8 mouse cellular contexts compared by ENCODE assay signal in the genomic region with DNA sequence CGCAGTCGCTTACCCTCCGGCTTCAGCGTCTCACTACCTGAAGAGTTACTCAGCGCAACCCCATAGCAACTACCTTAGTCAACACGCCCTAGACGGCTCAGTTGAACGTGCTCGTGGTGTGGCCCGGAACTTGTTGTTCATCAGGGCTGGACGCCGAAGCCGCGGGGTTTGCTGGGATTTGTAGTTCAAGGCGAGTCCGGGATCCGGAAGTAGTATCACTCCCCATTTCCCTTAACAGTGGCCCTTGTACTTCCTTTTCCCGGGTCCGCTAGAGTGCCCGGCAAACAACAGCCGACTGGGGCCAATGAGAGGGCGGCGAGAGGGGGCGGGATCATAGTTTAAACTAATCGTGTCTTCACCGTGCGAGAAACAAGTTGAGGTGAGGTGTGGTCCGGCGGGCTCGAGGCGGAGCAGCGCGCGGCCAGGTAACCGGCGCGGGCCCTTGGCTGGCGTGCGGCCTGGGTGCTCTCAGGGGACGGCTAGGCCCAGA. TPM values are rescaled to one million over a fixed set of nuclear protein-coding genes. Genes with fewer than 3 reads are reported as not detected.
DNase-seq lines count a peak whose midpoint lies in the region; ATAC-seq and TF ChIP-seq lines count a peak whose summit lies in the region.

A gene (minus strand): TSS at position 145 of the 490 bp plus-strand sequence.
A gene (plus strand): TSS at position 361 of the 490 bp plus-strand sequence.

- peak; percentile 95 for DNase-seq in Patski (ENCODE audit: low read depth, low spot score)
- peak; percentile 95 to 97 for DNase-seq in cerebellum, postnatal 14 days
- peak; percentile 91 to 93 for DNase-seq in frontal cortex, postnatal 14 days (ENCODE audit: low spot score in 2 of 2)
- peak; percentile 82 to 91 for DNase-seq in layer of hippocampus, postnatal 25 days (ENCODE audit: extremely low spot score in 1 of 2, low spot score in 1 of 2)
- peak; percentile 99 for DNase-seq in lung, postnatal 25 days (ENCODE audit: low spot score)
- DNase-seq in retina, embryonic 14.5 days (ENCODE audit: low spot score) = peak; percentile 95
- peak; percentile 95 for DNase-seq in thymus, postnatal 4 days

- H3K27ac ChIP-seq in hindbrain, embryonic 13.5 days = peak within 1 kb of the TSS; percentile 84

- no peaks in the 10 kb centered on the region for H3K9me3 ChIP-seq in hindbrain, embryonic 13.5 days

- WGBS in hindbrain, embryonic 13.5 days = under 1% methylated on average over 39 of the region's 40 CpGs

- in situ Hi-C loops in Patski (cut with MboI; ENCODE audit: low pct_unique_long_range_greater_than_20kb) = no loop called here

- no peak for TF ChIP-seq CTCF in Patski (IDR thresholded peaks at IDR 0.05)

- POLR2A ChIA-PET in Patski (lab: Charles Lee) = no interaction called here

- ATAC-seq in Patski = peak; percentile 99
- peak; percentile 99 for ATAC-seq in hindbrain, embryonic 13.5 days (ENCODE audit: low FRiP score)

- peak within 1 kb of the TSS; percentile 86 for H3K9ac ChIP-seq in hindbrain, embryonic 13.5 days

- CTCF ChIA-PET in Patski (lab: Charles Lee) = interaction anchor here (1.0 to 2.2 kb wide), 2 partner anchors 15 to 255 kb away, joined by 3 to 7 read pairs; no protein-coding TSS in a partner anchor

- H3K4me1 ChIP-seq in hindbrain, embryonic 13.5 days (replicated peaks) = peaks cover 39% of the 10 kb centered on the region

- no peaks in the 10 kb centered on the region for H3K27me3 ChIP-seq in Patski
- H3K27me3 ChIP-seq in hindbrain, embryonic 13.5 days = no peaks in the 10 kb centered on the region

- peak within 1 kb of the TSS; percentile 82 for H3K4me2 ChIP-seq in hindbrain, embryonic 13.5 days

- H3K4me3 ChIP-seq in hindbrain, embryonic 13.5 days = peak within 1 kb of the TSS; percentile 88

- H3K36me3 ChIP-seq in hindbrain, embryonic 13.5 days = no peaks in the 10 kb centered on the region

RNA-seq across cellular contexts. Expression of the first gene that starts in this region (rescaled TPM):
- polyA plus RNA-seq in Patski (2021) = 6.0 TPM
- 10.9 and 12.1 TPM in 2 replicates for polyA plus RNA-seq in hindbrain, embryonic 13.5 days (2015; fragmentation: Nextera tagmentation; extraction: Ambion mirVana)
- total RNA-seq in layer of hippocampus, postnatal 25 days (2021) = 1 to 10 TPM; 6.0 to 6.8 TPM

RNA-seq across cellular contexts. Expression of the second gene that starts in this region (rescaled TPM):
- polyA plus RNA-seq in Patski (2021) = 156 TPM
- 50.8 and 53.3 TPM in 2 replicates for polyA plus RNA-seq in hindbrain, embryonic 13.5 days (2015; fragmentation: Nextera tagmentation; extraction: Ambion mirVana)
- 10 to 100 TPM; 89.0 to 98.9 TPM for total RNA-seq in layer of hippocampus, postnatal 25 days (2021)

Comparison
In these comparisons a context has a peak if more than half of its experiments do, and no peak if none do; other contexts are left out.
1. Peak in every context shown above with its lines: DNase-seq, ATAC-seq, H3K4me3 ChIP-seq and H3K27ac ChIP-seq.